ENCODE assay signal across 30 mouse cellular contexts in the genomic region with DNA sequence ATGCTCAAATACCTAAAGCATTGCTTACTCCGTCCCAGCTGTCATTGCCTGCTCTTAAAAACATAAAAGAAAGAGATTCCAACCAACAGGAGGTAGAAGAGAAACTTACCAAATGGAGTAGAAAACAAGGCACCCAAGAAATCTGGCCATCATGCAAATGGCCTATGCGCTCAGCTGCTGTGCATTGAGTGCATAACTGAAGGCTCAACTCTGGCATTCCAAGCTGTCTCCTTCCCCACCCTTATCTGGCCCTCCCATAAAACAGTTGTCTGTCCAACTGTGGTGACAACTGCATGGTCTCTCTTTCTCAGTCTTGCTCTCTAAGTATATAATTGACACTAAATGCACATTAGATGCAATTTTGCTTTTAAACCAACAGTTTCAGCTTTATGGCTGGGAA. TPM values are rescaled to one million over a fixed set of nuclear protein-coding genes. Genes with fewer than 3 reads are reported as not detected.
DNase-seq lines count a peak whose midpoint lies in the region; ATAC-seq and TF ChIP-seq lines count a peak whose summit lies in the region.
"Had no signal": no experiment of that assay in that cellular context is flagged by ENCODE, and none has a peak within 500 bp of the region (broad histone marks: within the 10 kb centered on the region; RNA-seq: fewer than 3 reads in every experiment).

No protein-coding gene starts in this region.

- H3K27ac ChIP-seq in heart, embryonic 13.5 days (replicated peaks), result peak overlapping the region; percentile 54; the same call in 1 of the 2 replicates
- no peak overlapping the region for H3K27ac ChIP-seq in limb, embryonic 14.5 days (replicated peaks; ENCODE audit: low read depth, low read length)
- no peak overlapping the region for H3K27ac ChIP-seq in hindbrain, embryonic 10.5 days
- H3K27ac ChIP-seq in midbrain, postnatal 0 days (ENCODE audit: low read depth, low read length), result no peak overlapping the region
- H3K27ac ChIP-seq: embryonic facial prominence, embryonic 13.5 days; forebrain, embryonic 15.5 days; heart, embryonic 15.5 days; hindbrain, embryonic 14.5 days; hindbrain, postnatal 0 days had no signal

- H3K4me3 ChIP-seq in heart, embryonic 13.5 days, result no peak overlapping the region
- H3K4me3 ChIP-seq in limb, embryonic 14.5 days (replicated peaks; ENCODE audit: low read length), result no peak overlapping the region
- no peak overlapping the region for H3K4me3 ChIP-seq in hindbrain, embryonic 10.5 days
- H3K4me3 ChIP-seq in midbrain, postnatal 0 days (ENCODE audit: low read depth, low read length), result no peak overlapping the region
- H3K4me3 ChIP-seq: embryonic facial prominence, embryonic 13.5 days; forebrain, embryonic 15.5 days; heart, embryonic 15.5 days had no signal

- H3K9ac ChIP-seq in heart, embryonic 13.5 days, result no peak overlapping the region
- H3K9ac ChIP-seq in limb, embryonic 14.5 days (ENCODE audit: low read depth, low read length, severe bottlenecking), result no peak overlapping the region
- no peak overlapping the region for H3K9ac ChIP-seq in midbrain, postnatal 0 days (replicated peaks; ENCODE audit: low read length, poor library complexity, severe bottlenecking)
- H3K9ac ChIP-seq: embryonic facial prominence, embryonic 13.5 days; forebrain, embryonic 15.5 days; heart, embryonic 15.5 days; hindbrain, embryonic 14.5 days had no signal

- H3K9me3 ChIP-seq in heart, embryonic 13.5 days, result no peaks in the 10 kb centered on the region
- no peaks in the 10 kb centered on the region for H3K9me3 ChIP-seq in limb, embryonic 14.5 days (ENCODE audit: control insufficient read depth, low read length)
- no peaks in the 10 kb centered on the region for H3K9me3 ChIP-seq in hindbrain, embryonic 10.5 days
- H3K9me3 ChIP-seq in midbrain, postnatal 0 days (ENCODE audit: low read length), result no peaks in the 10 kb centered on the region
- H3K9me3 ChIP-seq: embryonic facial prominence, embryonic 13.5 days; forebrain, embryonic 15.5 days; heart, embryonic 15.5 days had no signal

- WGBS in heart, embryonic 13.5 days, result 59% methylated on average over 2 of the region's 2 CpGs
- 74% methylated on average over 2 of the region's 2 CpGs for WGBS in limb, embryonic 14.5 days
- WGBS in hindbrain, embryonic 10.5 days, result 83% methylated on average over 2 of the region's 2 CpGs
- 84% methylated on average over 2 of the region's 2 CpGs for WGBS in midbrain, postnatal 0 days

- H3K4me1 ChIP-seq in heart, embryonic 13.5 days, result peaks cover 31% of the 10 kb centered on the region
- no peaks in the 10 kb centered on the region for H3K4me1 ChIP-seq in limb, embryonic 14.5 days (ENCODE audit: control insufficient read depth, insufficient read depth, low read length)
- 0 out of 2 replicates have a peak, but pooled peaks cover 3% of the 10 kb centered on the region for H3K4me1 ChIP-seq in hindbrain, embryonic 10.5 days (replicated peaks)
- no peaks in the 10 kb centered on the region for H3K4me1 ChIP-seq in midbrain, postnatal 0 days (ENCODE audit: insufficient read depth, low read length)
- H3K4me1 ChIP-seq: embryonic facial prominence, embryonic 13.5 days; forebrain, embryonic 15.5 days had no signal

- no peak for TF ChIP-seq CTCF in midbrain, postnatal 0 days (IDR thresholded peaks at IDR 0.05)

- no peak overlapping the region for H3K4me2 ChIP-seq in heart, embryonic 13.5 days
- no peak overlapping the region for H3K4me2 ChIP-seq in limb, embryonic 14.5 days (replicated peaks; ENCODE audit: low read depth, low read length, severe bottlenecking)
- H3K4me2 ChIP-seq in midbrain, postnatal 0 days (ENCODE audit: low read depth, low read length, poor library complexity, severe bottlenecking), result no peak overlapping the region
- H3K4me2 ChIP-seq: embryonic facial prominence, embryonic 13.5 days; forebrain, embryonic 15.5 days; heart, embryonic 11.5 days; heart, embryonic 15.5 days; hindbrain, embryonic 14.5 days had no signal

- no peak for DNase-seq in heart, adult 18-20 months
- DNase-seq in ZHBTc4 (ENCODE audit: low read depth, low spot score), result peak; percentile 23
- DNase-seq in limb, embryonic 14.5 days (ENCODE audit: low spot score), result peak; percentile 45
- no peak for DNase-seq in hindbrain, embryonic 10.5 days (ENCODE audit: low spot score)
- no peak for DNase-seq in midbrain, postnatal 0 days (ENCODE audit: low spot score)
- DNase-seq: adrenal gland, postnatal 10 days; adrenal gland, postnatal 36 days; cerebellum, adult 2 months; cerebellum, adult 9-11 months; cerebellum, postnatal 25 days; gastrocnemius, postnatal 10 days; gastrocnemius, postnatal 36 days; heart, postnatal 10 days; heart, postnatal 36 days had no signal

- H3K36me3 ChIP-seq in heart, embryonic 13.5 days, result no peaks in the 10 kb centered on the region
- H3K36me3 ChIP-seq in limb, embryonic 14.5 days (ENCODE audit: control insufficient read depth, insufficient read depth, low read length), result no peaks in the 10 kb centered on the region
- H3K36me3 ChIP-seq in hindbrain, embryonic 10.5 days, result no peaks in the 10 kb centered on the region
- H3K36me3 ChIP-seq in midbrain, postnatal 0 days (ENCODE audit: insufficient read depth, low read length), result no peaks in the 10 kb centered on the region
- H3K36me3 ChIP-seq: embryonic facial prominence, embryonic 13.5 days; forebrain, embryonic 15.5 days; heart, embryonic 15.5 days had no signal

- H3K27me3 ChIP-seq in heart, embryonic 13.5 days (replicated peaks), result no peaks in the 10 kb centered on the region
- H3K27me3 ChIP-seq in limb, embryonic 14.5 days (ENCODE audit: control insufficient read depth, insufficient read depth, low read length), result no peaks in the 10 kb centered on the region
- H3K27me3 ChIP-seq in hindbrain, embryonic 10.5 days (ENCODE audit: insufficient read depth, poor library complexity, severe bottlenecking), result no peaks in the 10 kb centered on the region
- no peaks in the 10 kb centered on the region for H3K27me3 ChIP-seq in midbrain, postnatal 0 days (ENCODE audit: insufficient read depth, low read length)
- H3K27me3 ChIP-seq: embryonic facial prominence, embryonic 13.5 days; forebrain, embryonic 15.5 days; heart, embryonic 15.5 days had no signal

- ATAC-seq in heart, embryonic 13.5 days (ENCODE audit: extremely low read depth, insufficient number of reproducible peaks, low FRiP score, low TSS enrichment), result no peak
- ATAC-seq in limb, embryonic 14.5 days (ENCODE audit: low FRiP score, low read depth), result peak; percentile 72
- ATAC-seq in midbrain, postnatal 0 days (ENCODE audit: low FRiP score), result no peak
- ATAC-seq: CD4-positive, CD25-positive, alpha-beta regulatory T cell, adult 4 months; forebrain, embryonic 15.5 days; hindbrain, postnatal 0 days; inflammation-experienced regulatory T-cells, adult 6 months; intestine, embryonic 16.5 days had no signal

- no peak for TF ChIP-seq POLR2A in limb, embryonic 14.5 days (IDR thresholded peaks at IDR 0.05; ENCODE audit: borderline replicate concordance, extremely low read depth, insufficient read depth, insufficient read length)

RNA-seq across cellular contexts. Expression of a gene that starts 28.5 kb away (rescaled TPM):
- polyA plus RNA-seq in heart, embryonic 13.5 days (2015; fragmentation: Nextera tagmentation; extraction: Ambion mirVana), result not detected in 2 replicates
- total RNA-seq in heart, adult 18-20 months (2021), result not detected
- 0.24 and 0.30 TPM in 2 replicates for polyA plus RNA-seq in limb, embryonic 14.5 days (2012; rRNA removed)
- polyA plus RNA-seq in limb, embryonic 14.5 days (2014; fragmentation: Nextera tagmentation; extraction: Ambion mirVana), result 0.07 TPM in 1 of 2 replicates, not detected in the other
- polyA plus RNA-seq in hindbrain, embryonic 10.5 days (2016; fragmentation: Nextera tagmentation; extraction: Ambion mirVana), result 0.17 and 0.48 TPM in 2 replicates
- total RNA-seq in midbrain, postnatal 0 days (2014; rRNA removed), result 73.3 TPM in 2 replicates
- polyA plus RNA-seq in midbrain, postnatal 0 days (2015; fragmentation: Nextera tagmentation; extraction: Ambion mirVana), result 11.1 and 13.2 TPM in 2 replicates
- total RNA-seq: common myeloid progenitor, adult 5-6 weeks; gastrocnemius, adult 18-20 months; gastrocnemius, postnatal 10 days; gastrocnemius, postnatal 36 days; granulocyte monocyte progenitor cell, adult 5-6 weeks; heart, adult 8-10 months; heart, postnatal 10 days; heart, postnatal 36 days; MEL had no signal
- polyA plus RNA-seq: C2C12; CD4-positive, CD25-positive, alpha-beta regulatory T cell, adult 4 months; heart, embryonic 11.5 days; inflammation-experienced regulatory T-cells, adult 6 months had no signal

Comparison
In these comparisons a context has a peak if more than half of its experiments do, and no peak if none do; other contexts are left out.
1. DNase-seq: peak in ZHBTc4 (single experiment) and limb, embryonic 14.5 days (single experiment); none in heart, adult 18-20 months (0 of 2), hindbrain, embryonic 10.5 days (single experiment) and midbrain, postnatal 0 days (single experiment).